Mouse (Mus musculus) cortical plate, adult 2 months (tissue): ENCODE results near the gene Icam5.

Source experiments
- CTCF ChIP-seq: fragments of 200-500 bp; IDR thresholded peaks from 2 replicates; pipeline ENCODE4 v1.5.1; 2011; ENCODE audit warnings: mild to moderate bottlenecking, control low read depth, low read length; ENCODE audit not compliant: insufficient read depth; ENCODE audit errors: extremely low read depth
- POLR2A ChIP-seq: fragments of 200-500 bp; IDR thresholded peaks from 2 replicates; pipeline ENCODE4 v1.6.1; 2011; ENCODE audit warnings: mild to moderate bottlenecking, low read length, control low read depth; ENCODE audit not compliant: insufficient read depth; ENCODE audit errors: extremely low read depth

DNA sequence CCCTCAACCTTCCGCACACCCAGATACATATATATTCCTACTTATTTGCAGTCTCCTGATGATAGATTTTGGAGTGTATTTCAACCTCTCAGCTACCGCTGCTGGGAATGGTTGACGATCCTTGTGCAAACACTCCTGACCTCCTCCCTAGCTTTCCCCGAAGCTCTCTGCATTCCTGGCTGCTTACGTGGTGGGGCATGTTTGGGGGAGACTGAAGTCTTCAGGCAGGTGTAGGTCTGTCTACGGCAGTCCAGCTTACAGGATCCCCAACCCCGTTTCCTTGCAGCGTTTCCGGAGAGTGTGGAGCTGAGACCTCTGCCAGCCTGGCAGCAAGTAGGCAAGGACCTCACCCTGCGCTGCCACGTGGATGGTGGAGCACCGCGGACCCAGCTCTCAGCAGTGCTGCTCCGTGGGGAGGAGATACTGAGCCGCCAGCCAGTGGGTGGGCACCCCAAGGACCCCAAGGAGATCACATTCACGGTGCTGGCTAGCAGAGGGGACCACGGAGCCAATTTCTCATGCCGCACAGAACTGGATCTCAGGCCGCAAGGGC, 6.5 kb upstream of the Icam5 start:
- TF ChIP-seq CTCF: no peak
- TF ChIP-seq POLR2A: no peak
